Comparison of ENCODE assay signal across 1 mouse cellular context in the genomic region with DNA sequence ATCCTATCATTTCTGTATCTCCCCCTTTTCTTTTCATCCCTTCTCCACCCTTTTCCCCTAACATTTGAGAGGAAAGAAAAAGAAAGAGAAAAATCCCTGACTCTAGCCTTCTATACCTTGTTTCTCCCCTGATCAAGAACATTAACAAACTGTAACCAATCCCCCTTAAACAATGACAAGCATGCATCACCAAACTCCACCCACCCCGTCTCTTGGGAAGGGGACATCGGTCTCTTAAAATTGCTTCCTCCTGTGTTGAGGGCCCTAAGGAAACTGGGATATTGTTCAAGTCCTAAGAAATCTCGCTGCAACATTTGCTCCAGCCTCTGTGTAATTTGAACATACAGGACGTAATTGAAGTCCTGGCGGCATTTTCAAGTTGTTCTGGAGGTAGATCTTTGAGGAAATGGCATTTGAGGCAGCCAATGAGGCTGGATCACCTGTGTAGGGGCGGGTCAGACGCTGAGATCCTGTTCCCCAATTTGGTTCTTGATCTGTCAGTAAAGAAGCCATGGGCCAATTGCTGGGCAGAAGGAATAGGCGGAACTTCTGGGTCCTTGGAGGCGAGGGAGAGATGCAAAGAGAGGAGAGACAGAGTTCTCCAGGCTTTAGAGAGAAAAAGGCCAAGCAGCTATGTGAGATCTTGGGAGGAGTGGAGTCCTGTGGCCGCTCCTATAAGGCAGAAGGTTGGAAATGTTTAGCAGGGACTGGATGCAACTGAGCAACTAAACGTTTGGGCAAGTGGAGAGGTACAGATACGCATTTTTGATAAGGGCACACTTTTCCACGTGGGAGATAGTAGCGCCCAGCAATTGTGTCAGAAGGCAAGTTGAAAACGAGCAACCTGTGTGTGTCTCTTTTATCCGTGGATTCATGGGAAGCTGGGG.
A peak's percentile ranks its signal among the peaks of the same experiment; 100 is the strongest.
TF ChIP-seq lines count a peak whose summit lies in the region.

No protein-coding gene starts in this region.

TF ChIP-seq in CH12.LX, 34 proteins besides CTCF, POLR2A, EP300 and RAD21:
- TF ChIP-seq ETS1 (conservative IDR thresholded peaks at IDR 0.05; ENCODE audit: low read depth, low read length) (no peak), TBP (conservative IDR thresholded peaks at IDR 0.05; ENCODE audit: low read depth, low read length) (peak; percentile 70), ZNF384 (IDR thresholded peaks at IDR 0.05; ENCODE audit: low read depth, low read length) (no peak), JUND (conservative IDR thresholded peaks at IDR 0.05; ENCODE audit: low read depth, low read length) (no peak), MEF2A (IDR thresholded peaks at IDR 0.05; ENCODE audit: borderline replicate concordance, low read depth, low read length) (no peak), GABPA (IDR thresholded peaks at IDR 0.05; ENCODE audit: insufficient replicate concordance, low read depth, low read length) (no peak), USF1 (IDR thresholded peaks at IDR 0.05; ENCODE audit: low read depth, low read length) (no peak), MYC (IDR thresholded peaks at IDR 0.05; ENCODE audit: low read depth, low read length) (no peak; the same call in 1 of the 2 replicates), ZKSCAN1 (IDR thresholded peaks at IDR 0.05; ENCODE audit: borderline replicate concordance, low read depth, low read length) (no peak), POLR2AphosphoS2 (IDR thresholded peaks at IDR 0.05; ENCODE audit: low read depth, low read length) (no peak), SMC3 (IDR thresholded peaks at IDR 0.05; ENCODE audit: low read depth, low read length) (no peak), MAFK (IDR thresholded peaks at IDR 0.05; ENCODE audit: insufficient replicate concordance, low read length) (no peak), NRF1 (IDR thresholded peaks at IDR 0.05; ENCODE audit: low read depth, low read length) (no peak), MXI1 (IDR thresholded peaks at IDR 0.05; ENCODE audit: low read depth, low read length) (peak; percentile 84; the same call in 1 of the 2 replicates), PAX5 (IDR thresholded peaks at IDR 0.05; ENCODE audit: low read length) (no peak), HCFC1 (IDR thresholded peaks at IDR 0.05; ENCODE audit: low read depth, low read length) (no peak; the same call in 1 of the 2 replicates), IRF4 (IDR thresholded peaks at IDR 0.05; ENCODE audit: low read depth, low read length) (no peak), ZC3H11A (IDR thresholded peaks at IDR 0.05; ENCODE audit: low read depth, low read length) (no peak), MAZ (IDR thresholded peaks at IDR 0.05; ENCODE audit: low read depth, low read length) (no peak), MAX (IDR thresholded peaks at IDR 0.05; ENCODE audit: low read length) (peak; percentile 50), NELFE (IDR thresholded peaks at IDR 0.05; ENCODE audit: low read depth, low read length) (peak; percentile 56), CHD2 (IDR thresholded peaks at IDR 0.05; ENCODE audit: low read length) (peak; percentile 94), SIN3A (IDR thresholded peaks at IDR 0.05; ENCODE audit: low read length) (peak; percentile 81), RCOR1 (conservative IDR thresholded peaks at IDR 0.05; ENCODE audit: low read depth, low read length) (no peak), ELF1 (IDR thresholded peaks at IDR 0.05; ENCODE audit: low read depth, low read length) (peak; percentile 81), BHLHE40 (IDR thresholded peaks at IDR 0.05; ENCODE audit: low read depth, low read length) (no peak), TCF12 (IDR thresholded peaks at IDR 0.05; ENCODE audit: low read depth, low read length) (peak; percentile 50), USF2 (conservative IDR thresholded peaks at IDR 0.05; ENCODE audit: low read depth, low read length) (no peak), KAT2A (IDR thresholded peaks at IDR 0.05; ENCODE audit: insufficient replicate concordance, low read length) (no peak), CHD1 (IDR thresholded peaks at IDR 0.05; ENCODE audit: low read depth, low read length) (peak; percentile 20; the same call in 1 of the 2 replicates), E2F4 (IDR thresholded peaks at IDR 0.05; ENCODE audit: insufficient replicate concordance, low read depth, low read length) (peak; percentile 90; the same call in 1 of the 2 replicates), UBTF (IDR thresholded peaks at IDR 0.05; ENCODE audit: low read depth, low read length) (no peak), JUN (IDR thresholded peaks at IDR 0.05; ENCODE audit: insufficient read depth, low read depth, low read length) (no peak), ZMIZ1 (IDR thresholded peaks at IDR 0.05; ENCODE audit: low read depth, low read length) (no peak)
